Mouse (Mus musculus): ENCODE data around the gene Rgl2.
"Not testable (repeated sequence)": the region's sequence is repeated elsewhere in the genome, so short reads cannot be mapped to it uniquely, and the experiment has no call there.

Gene Rgl2

DNA sequence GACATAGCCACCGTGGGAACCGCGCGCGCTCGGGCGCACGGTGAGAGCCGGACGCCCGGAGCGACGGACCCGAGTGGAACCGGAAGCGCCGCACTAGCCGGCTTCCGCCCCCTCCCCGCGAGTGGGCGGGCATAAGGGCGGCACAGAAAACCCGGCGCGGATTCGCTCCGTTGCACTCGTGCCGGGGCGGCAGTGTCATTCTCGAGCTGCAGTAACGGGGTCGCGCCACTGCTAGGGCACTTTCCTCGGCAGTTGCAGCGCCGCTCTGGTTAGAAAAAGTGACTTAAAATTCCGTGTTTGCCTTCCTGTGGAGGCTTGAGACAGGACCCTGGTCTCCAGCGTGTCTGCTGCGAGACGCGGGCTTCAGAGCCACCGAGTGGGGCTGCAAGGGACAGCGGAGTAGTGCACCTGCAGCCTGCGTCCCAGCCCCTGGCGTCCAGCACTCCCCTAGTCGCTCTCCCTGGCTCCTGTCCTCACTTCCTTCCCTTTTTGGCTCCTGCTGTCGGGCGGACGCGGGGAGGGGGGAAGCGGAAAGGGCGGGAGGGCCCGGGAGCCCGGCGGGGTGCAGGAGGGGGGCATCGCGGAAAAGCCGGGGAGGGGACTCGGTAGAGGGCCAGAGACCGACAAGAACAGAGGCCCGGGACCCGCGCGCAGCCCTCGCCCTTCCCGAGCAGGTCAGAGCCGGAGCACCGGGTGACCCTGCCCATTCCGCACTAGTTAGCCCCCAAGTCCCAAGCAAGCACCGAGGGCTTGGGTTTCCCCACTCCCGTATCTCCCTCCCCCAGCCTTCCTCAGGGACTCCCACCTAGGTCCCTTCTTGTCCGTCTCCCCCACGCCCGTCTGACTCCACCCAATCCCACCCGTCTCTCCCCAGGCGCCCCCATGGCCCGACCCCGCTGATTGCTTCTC lies at the start of gene Rgl2:
Gene Rgl2 (plus strand): TSS at position 173 of the 909 bp plus-strand sequence.
- DNase-seq: peak; percentile 94

DNA sequence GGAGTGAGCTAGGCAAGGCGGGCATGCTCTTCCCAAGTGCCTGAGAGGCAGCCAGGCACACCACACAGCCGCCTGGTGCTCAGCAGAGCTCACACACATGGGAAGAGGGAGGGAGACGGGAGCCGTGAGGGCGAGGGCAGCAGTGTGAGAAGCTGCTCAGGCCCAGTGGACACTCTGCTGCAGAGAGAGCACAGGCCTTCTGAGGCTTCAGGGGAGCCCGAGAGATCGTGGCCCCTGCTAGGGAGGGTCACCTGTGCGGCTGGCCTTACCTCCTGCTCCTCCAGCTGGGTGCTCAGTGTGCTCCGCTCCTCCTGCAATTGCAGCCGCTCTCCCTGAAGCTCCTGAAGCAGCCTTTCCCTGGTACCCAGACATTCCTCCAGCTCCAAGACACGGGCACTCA lies 45.0 kb upstream of the Rgl2 start:
- DNase-seq: not testable (repeated sequence)

DNA sequence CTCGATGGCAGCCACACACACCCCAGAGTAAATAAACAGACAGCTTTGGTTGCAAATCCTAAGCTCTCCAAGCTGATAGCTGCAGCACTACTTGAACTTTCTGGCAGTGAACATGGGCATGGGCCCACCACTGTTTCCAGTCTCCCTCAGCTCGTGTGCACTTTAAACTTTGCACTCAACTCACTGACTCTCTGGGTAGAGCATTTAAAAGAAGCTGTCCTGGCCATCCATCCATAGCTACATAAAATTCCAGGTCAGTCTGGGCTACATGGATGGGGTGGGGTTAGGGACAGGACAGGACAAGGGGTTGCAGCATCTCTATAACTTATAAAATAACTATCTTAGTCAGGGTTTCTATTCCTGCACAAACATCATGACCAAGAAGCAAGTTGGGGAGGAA lies 41.5 kb upstream of the Rgl2 start:
- DNase-seq: not testable (repeated sequence)

DNA sequence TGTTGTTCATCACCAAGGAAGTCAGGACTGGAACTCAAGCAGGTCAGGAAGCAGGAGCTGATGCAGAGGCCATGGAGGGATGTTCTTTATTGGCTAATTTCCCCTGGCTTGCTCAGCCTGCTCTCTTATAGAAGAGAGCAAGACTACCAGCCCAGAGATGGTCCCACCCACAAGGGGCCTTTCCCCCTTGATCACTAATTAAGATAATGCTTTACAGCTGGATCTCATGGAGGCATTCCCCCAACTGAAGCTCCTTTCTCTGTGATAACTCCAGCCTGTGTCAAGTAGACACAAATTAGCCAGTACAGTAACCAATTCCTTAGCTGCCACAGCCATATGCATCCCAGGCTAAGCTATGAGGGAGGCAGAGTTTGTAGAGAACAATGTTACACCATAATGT lies 41.1 kb upstream of the Rgl2 start:
- DNase-seq: not testable (repeated sequence)

DNA sequence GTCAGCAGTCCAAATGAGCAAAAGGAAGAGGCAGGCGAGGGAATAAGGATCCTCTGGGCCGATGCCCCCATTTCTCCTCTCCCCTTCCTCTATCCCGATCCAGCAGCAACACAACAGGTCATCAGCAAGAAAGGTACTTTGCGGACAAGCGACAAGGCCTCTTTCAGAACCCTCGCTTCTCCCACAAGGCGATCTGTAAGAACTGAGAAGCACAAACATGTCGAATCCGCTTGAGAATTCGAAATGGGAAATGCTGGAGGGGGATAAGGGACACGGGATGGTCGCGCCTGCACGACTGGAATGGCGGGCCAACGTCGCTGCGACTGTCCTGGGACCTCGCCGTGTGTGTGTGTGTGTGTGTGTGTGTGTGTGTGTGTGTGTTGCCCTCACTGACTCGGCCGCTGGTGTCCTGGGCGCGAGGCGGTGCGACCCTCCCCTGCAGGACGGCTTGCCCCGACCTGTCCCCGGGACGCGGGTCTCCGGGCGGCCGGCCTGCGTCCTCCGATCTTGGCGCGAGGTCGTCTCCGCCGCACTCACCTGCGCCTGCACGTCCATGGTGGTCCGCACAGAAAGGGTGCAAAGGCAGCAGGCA lies 39.3 kb upstream of the Rgl2 start:
- DNase-seq: not testable (repeated sequence)

DNA sequence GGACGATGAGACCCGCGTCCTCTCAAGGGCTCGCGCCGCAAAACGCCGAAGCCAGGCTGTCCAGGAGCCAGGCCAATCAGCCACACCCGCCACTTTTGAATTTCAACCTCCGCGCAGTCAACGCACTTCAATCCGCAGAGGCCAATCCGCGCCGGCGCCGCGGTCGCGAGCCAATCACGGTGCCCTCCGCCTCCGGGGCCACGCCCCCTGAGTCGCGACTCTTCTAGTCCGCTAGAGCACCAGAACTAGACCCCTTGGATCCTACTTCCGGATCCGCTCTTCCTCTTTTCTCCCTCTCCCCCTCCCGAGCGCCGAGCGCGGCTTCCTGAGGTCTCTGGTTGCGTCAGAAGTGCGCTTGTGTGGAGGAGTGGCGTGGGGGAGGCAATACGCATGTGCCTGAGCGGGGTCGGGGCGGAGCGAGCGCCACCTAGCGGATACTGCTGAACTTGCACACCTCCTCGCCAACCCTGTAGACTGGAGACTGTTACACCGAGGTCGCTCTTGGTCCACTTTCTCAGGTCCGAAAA lies 38.7 kb upstream of the Rgl2 start, which contains the start of gene Kifc1:
Gene Kifc1 (minus strand): TSS at position 129 of the 527 bp plus-strand sequence.
- DNase-seq: peak; percentile 98

DNA sequence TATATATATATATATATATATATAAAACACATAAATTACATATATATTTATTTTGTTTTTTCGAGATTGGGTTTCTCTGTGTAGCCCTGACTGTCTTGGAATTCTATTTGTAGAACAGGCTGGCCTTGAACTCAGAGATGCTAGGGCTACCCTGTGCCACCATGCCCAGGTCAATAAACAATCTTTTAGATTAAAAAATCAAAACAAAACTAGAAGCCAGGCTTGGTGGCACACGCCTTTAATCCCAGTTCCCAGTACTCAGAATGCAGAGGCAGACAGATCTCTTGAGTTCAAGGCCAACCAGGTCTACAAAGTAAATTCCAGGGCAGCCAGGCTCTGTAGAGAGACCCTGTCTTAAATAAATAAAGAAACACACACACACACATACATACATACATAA lies 38.0 kb upstream of the Rgl2 start:
- no peak for DNase-seq

DNA sequence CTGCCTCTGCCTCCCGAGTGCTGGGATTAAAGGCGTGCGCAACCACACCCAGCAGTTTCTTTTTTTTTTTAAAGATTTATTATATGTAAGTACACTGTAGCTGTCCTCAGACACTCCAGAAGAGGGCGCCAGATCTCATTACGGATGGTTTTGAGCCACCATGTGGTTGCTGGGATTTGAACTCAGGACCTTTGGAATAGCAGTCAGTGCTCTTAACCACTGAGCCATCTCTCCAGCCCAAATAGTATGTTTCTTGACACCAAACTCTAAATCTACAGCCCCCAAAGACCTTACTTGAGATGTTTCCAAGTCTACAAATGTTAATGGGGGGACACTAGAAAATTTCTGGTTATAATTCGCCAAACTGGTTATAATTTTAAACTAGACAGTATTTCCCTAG lies 37.5 kb upstream of the Rgl2 start:
- DNase-seq: not testable (repeated sequence)

DNA sequence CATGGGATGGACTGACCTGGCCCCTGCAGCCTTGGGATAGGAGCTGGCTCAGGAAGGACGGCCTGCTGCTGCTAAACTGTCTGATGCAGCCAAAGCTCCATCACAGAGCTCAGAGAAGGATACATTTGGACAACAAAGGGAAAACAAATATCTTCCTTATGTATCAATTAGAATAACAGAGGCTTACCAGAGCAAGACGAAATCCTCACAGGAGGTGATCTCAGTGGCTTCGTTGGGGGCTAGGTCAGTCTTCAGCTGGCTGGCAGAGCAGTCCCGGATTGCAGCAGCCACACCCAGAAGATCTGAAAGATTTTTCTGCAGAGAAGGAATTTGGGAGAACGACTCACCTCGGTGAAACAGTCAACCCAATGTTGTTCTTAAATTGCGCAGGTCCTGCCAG lies 36.9 kb upstream of the Rgl2 start:
- no peak for DNase-seq

DNA sequence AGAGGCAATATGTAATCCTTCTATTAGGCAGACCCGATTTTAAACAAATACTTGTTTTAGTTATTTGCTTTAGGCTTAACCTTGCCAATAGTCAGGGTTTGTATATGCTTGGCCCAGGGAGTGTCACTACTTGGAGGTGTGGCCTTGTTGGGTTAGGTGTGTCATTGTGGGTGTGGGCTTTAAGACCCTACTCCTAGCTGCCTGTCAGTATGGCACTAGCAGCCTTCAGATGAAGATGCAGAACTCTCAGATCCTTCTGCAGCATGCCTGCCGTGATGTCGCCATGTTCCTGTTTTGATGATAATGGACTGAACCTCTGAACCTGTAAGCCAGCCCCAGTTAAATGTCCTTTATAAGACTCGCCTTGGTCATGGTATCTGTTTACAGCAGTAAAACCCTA lies 36.3 kb upstream of the Rgl2 start:
- DNase-seq: not testable (repeated sequence)

DNA sequence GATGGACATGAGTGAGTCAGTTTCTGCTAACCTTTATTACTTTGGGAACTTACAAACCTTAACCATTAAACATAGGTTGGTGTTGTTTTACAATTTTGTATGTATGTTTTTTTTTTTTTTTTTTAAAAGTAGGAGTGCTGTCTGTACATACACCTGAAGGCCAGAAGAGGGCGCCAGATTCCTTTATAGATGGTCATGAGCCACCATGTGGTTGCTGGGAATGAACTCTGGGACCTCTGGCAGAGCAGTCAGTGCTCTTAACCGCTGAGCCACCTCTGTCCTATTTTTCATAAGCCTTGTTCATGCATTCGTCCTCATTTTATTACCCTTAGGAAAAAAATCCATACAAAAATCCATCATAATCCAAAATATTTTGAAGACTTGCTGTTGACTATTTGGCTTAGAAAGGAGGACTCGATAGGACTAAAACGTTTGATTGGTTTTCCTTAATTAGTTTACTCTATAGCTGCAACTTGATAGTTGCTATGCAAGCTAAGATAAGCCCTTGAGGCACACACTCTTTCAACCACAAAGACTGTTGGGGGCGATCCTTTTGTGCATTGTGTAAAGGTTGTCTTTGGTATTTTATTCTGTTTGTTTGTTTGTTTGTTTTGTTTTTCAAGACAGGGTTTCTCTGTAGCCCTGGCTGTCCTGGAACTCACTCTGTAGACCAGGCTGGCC lies 32.1 kb upstream of the Rgl2 start:
- peak; percentile 37 for DNase-seq

DNA sequence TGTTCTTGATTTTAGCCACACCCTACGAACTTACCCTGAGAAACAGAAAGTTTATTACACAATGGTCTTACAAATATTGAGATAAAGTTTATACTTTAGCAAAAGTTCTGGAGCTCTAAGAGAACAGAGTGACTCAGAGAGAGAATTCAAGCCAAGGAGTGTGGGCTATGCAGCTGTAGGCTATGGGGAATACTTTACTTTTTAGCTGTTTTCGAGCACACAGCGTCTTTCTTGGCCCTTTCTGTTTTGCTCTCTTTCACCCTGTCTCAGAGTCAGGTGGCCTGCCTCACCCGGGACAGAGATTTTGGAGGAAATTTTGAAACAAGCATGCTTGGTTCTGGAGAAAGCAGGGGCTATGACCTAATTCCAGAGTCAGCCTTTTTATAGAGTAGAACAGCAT lies 31.1 kb upstream of the Rgl2 start:
- DNase-seq: not testable (repeated sequence)

DNA sequence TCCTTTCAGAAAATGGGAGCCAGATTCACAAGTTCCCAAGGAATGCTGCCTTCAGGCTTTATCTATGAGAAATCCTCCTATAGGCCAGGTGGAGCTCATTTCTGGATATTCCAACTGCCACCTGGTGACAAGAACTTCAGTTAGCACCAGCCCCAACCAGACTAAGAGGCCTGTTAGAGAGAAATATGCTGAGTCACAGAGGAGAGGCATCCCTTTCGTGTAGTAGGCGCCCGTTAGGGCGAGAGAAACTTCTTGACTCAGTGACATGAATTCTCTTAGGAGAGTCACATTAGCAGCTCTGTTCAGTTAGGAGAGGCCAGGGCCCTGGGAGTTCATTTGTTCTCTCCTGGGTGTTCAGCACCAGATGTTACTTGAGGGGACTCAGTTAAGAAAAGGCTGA lies 29.7 kb upstream of the Rgl2 start:
- DNase-seq: no peak

DNA sequence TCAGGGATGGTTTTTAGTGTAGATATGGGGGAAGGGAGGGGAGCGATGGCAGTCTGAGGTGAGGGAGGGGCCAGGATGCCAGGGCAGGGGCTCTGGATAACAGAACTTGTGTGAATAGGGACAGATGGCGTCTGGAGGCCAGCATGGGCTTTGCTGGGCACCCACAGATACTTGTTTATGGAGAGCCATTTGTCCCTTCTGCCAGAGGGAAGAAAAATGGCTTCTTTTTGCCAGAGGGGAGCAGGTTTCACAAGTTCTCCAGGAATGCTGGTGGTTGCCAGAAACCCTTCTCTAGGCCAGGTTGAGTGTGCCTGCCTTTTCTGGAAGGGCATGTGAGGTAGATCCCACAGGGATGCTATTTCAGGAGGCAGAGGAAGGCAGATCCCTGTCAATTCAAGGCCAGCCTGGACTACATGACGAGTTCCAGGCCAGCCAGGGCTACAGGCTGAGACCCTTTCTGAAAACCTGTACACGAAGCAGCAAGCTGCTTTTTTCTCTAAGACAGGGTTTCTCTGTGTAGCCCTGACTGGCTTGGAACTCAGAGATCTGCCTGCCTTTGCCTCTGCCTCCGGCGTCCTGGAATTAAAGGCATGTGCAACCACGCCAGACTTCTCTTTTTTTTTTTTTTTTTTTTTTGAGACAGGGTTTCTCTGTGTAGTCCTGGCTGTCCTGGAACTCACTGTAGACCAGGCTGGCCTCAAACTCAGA lies 28.9 kb upstream of the Rgl2 start:
- no peak for DNase-seq

DNA sequence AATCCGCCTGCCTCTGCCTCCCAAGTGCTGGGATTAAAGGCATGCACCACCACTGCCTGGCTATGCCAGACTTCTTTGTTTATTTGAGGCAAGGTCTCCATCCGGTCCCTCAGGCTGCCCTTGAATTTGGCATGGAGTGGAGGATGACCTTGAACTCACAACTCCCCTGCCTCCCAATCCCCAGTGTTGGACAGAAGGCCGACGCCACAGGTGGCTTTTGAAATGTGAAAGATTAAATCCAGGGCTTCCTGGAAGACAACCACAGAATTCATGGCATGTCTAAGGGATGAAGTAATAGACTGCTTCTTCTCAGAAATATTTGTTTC lies 28.4 kb upstream of the Rgl2 start:
- no peak for DNase-seq

DNA sequence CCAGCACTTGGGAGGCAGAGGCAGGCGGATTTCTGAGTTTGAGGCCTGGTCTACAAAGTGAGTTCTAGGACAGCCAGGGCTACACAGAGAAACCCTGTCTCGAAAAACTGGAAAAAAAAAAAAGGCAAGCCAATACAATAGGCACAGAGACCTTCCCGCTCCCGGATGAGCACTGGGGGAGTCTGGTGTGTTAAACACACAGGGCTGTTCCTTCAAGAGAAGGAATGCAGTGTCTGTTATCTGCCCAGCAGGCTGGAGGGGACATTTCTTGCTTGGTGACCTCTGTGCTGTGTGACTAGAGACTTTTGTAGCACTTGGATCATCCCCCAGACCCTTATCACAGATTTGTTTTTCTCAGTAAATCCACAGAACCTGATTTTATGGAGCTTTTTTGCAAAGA lies 27.7 kb upstream of the Rgl2 start:
- no peak for DNase-seq

DNA sequence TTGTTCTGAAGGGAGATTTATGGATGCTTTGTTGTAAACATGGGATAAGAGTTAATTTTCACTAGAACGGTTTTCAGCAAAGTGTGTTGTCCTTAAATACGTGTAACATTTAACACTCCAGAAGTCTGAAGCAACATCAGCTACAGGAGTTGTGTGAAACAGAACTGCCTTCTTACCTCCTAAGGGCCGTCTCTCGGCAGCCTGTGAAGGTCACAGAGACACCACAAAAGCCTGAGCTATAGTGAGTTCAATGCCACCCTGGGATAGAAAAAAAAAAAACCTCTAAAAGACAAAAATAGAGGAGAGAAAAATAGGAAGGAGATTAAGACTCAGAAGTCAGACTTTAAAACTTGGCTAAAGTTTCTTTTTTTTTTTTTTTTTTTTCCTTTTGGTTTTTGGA lies 27.3 kb upstream of the Rgl2 start:
- DNase-seq: no peak

DNA sequence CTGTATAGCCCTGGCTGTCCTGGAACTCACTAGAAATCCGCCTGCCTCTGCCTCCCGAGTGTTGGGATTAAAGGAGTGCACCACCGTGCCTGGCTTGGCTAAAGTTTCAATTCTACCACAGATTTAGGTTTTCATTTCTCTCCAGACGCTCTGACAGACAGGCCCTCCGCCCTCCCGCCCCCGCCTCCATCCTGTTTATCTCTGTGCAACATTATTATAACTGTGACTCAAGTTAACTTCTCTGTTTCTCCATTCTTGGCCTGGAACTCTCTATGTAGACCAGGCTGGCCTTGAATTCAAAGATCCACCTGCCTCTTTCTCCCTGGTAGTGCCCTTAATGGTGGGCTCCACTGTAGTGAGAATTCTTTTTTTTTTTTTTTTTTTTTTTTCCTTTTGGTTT lies 26.9 kb upstream of the Rgl2 start:
- DNase-seq: no peak

DNA sequence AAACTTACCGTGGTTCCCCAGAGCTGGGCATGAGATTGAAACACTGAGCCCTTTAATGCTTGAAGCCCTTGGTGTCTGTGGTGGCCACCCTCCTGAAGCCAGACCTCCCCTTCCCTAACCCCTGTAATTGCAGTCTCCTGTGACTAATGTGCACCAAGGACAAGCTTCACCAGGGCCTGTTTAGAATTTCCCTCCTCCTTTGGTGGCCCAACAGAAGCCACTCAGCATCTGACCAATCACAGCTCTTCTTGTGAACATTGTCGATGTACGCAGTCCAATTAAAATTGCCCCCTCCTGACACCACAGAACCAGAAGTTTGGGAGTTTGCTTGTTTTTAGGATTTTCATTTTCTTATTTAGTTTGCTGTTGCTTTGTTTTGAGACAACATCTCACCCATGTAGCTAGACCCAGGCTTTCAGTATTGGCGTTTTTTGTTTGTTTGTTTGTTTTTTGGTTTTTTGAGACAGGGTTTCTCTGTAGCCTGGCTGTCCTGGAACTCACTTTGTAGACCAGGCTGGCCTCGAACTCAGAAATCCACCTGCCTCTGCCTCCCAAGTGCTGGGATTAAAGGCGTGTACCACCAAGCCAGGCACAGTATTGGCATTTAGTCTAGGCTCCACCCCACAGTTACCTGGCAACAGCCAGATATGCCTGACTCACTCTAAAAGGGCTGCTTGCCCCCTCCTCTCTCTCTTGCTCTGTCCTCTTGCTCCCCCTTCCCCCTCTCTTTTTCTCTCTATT lies 25.3 kb upstream of the Rgl2 start:
- not testable (repeated sequence) for DNase-seq

DNA sequence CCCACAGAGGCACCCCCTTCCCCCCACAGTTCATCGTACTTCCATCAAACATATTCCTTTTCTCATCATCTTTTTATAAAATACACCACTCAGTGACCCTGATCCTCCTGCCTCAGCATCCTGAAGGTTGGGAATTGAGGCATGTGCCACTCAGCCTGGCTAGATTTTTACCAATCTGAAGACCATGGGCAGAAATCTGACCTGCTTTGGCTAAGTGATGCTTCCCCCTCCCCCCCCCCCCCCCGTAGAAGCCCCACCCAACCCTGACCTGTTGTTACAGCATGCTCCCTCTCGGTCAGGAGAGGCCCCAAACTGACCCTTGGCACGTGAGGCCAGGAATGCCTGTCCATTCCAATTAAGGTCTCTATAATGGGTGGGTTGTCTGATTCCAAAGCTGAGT lies 24.5 kb upstream of the Rgl2 start, which contains the start of gene Platr17:
Gene Platr17 (plus strand): TSS at position 301 of the 400 bp plus-strand sequence.
- not testable (repeated sequence) for DNase-seq

DNA sequence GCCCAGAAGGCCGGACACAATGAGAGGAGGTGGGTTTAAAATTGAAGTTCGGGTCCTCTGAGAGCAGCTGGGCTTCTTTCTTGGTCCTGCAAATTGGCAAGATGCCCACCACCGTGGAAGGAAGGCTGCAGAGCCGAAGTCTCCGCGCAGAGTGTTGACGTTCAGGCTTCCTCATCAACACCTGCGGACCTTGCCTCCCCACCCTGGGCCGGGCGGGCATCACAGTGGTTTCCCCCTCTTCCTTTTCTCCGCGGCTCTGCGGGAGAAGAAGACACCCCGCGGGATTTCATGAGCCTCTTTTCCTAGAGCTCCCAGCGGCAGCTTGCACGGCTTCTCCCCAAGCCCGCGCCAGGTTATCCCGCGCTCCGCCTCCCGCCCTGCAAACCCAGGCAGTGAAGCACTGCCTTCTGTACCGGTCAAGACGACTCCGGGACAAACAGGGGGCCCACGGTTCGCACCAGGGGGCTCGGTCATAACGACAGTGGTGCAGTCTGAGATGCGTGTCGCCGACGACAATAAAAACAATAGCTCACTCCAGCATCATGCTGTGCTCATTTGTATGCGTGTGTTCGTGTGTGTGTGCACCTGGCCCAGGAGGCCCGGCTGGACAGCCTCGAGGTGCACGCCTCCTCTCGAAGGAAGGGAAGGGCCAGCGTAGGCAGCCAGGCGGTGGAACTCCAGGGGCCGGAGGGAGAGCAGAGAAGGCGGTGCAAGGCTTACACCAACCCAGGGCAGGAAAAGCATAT lies 20.8 kb upstream of the Rgl2 start:
- DNase-seq: peak; percentile 65

Data from kidney, adult 18-20 months (tissue).